Mouse (Mus musculus): ENCODE results near the gene Asprv1. TPM values are rescaled to one million over a fixed set of nuclear protein-coding genes. Genes with fewer than 3 reads are reported as not detected.

Gene Asprv1
- polyA plus RNA-seq, 1 experiment = 0.64 TPM

DNA sequence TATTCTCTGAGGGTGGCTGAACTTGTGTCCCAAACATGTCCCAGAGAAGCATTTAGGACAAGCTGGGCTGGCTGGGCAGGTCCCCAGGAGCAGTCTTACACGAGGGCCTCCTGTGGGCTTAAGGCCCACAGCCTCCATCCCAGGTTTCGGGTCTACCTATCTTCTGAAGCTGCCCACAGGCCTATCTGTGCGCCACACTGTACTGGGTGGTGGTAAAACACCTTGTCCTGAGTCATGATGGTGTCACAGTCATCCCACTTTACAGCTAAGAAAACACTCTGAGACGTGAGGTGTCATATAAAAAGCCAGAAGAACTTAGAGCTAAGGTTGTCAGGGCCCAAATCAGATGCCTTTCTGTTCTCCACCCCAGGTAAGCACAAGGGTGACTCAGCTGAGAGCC, 21.7 kb upstream of the Asprv1 start:
- Histone ChIP-seq H3K27me3 (ENCODE audit: control insufficient read depth, insufficient read depth, low read length, poor library complexity, severe bottlenecking) (no peaks in the 10 kb centered on the region), H3K4me3 (ENCODE audit: low read depth, low read length) (no peak overlapping the region), H3K4me1 (ENCODE audit: control insufficient read depth, insufficient read depth, low read length) (no peaks in the 10 kb centered on the region), H3K9me3 (replicated peaks; ENCODE audit: control insufficient read depth, insufficient read depth, low read length, poor library complexity, severe bottlenecking) (no peaks in the 10 kb centered on the region), H3K36me3 (ENCODE audit: control insufficient read depth, insufficient read depth, low read length, poor library complexity, severe bottlenecking) (no peaks in the 10 kb centered on the region), H3K27ac (ENCODE audit: insufficient read depth, low read length) (no peak overlapping the region), H3K9ac (ENCODE audit: low read depth, poor library complexity, severe bottlenecking) (no peak overlapping the region)
- TF ChIP-seq CTCF (IDR thresholded peaks at IDR 0.05; ENCODE audit: low read depth, low read length) (no peak), EP300 (IDR thresholded peaks at IDR 0.05; ENCODE audit: insufficient read depth, low read depth, low read length) (no peak), POLR2A (IDR thresholded peaks at IDR 0.05; ENCODE audit: insufficient read depth, low read length) (no peak)

DNA sequence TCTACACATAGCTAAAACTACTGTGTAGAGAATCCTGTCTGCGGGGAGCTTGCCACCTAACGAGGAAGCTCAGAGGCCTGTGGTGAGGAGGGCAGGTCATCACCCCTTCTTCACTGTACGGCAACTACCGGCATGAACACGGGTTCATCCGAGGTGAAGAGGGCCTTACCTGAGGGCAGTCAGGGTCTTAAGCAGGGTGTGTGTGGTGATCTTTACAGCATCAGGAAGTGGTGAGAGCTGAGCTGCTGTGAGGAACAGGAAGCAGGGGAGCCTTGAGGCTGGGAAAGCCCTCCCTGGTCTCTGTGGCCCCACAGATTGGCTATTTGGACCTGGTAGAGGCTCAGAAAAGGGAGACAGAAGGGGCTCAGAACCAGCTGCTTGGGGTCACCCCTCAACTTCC, 20.5 kb upstream of the Asprv1 start:
- TF ChIP-seq POLR2A (IDR thresholded peaks at IDR 0.05; ENCODE audit: insufficient read depth, low read length) (no peak), CTCF (IDR thresholded peaks at IDR 0.05; ENCODE audit: low read depth, low read length) (no peak), EP300 (IDR thresholded peaks at IDR 0.05; ENCODE audit: insufficient read depth, low read depth, low read length) (no peak)
- H3K4me3 ChIP-seq (ENCODE audit: low read depth, low read length) = no peak overlapping the region
- H3K27me3 ChIP-seq (ENCODE audit: control insufficient read depth, insufficient read depth, low read length, poor library complexity, severe bottlenecking) = no peaks in the 10 kb centered on the region
- no peak overlapping the region for H3K9ac ChIP-seq (ENCODE audit: low read depth, poor library complexity, severe bottlenecking)
- no peaks in the 10 kb centered on the region for H3K4me1 ChIP-seq (ENCODE audit: control insufficient read depth, insufficient read depth, low read length)
- no peak overlapping the region for H3K27ac ChIP-seq (ENCODE audit: insufficient read depth, low read length)
- no peaks in the 10 kb centered on the region for H3K9me3 ChIP-seq (replicated peaks; ENCODE audit: control insufficient read depth, insufficient read depth, low read length, poor library complexity, severe bottlenecking)
- H3K36me3 ChIP-seq (ENCODE audit: control insufficient read depth, insufficient read depth, low read length, poor library complexity, severe bottlenecking) = no peaks in the 10 kb centered on the region

DNA sequence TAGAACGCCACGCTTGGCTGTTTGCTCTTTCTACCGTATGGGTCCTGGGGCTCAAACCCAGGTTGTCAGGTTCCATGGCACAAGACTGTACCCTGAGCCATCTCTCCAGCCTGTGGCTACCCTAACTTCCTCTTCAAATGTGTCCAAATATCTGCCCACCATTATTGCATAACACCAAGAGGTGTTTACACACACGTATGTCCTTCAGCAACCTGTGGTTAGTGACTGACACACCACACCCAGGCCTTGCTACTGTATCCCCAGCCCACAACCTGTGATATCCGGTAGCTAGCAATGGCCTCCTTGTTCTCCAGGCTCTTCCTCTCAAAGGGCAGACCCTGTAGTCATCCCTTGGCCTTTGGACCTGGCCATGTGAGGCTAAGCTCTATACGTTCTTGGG, 18.7 kb upstream of the Asprv1 start:
- no peak overlapping the region for H3K9ac ChIP-seq (ENCODE audit: low read depth, poor library complexity, severe bottlenecking)
- no peaks in the 10 kb centered on the region for H3K36me3 ChIP-seq (ENCODE audit: control insufficient read depth, insufficient read depth, low read length, poor library complexity, severe bottlenecking)
- no peaks in the 10 kb centered on the region for H3K9me3 ChIP-seq (replicated peaks; ENCODE audit: control insufficient read depth, insufficient read depth, low read length, poor library complexity, severe bottlenecking)
- no peak for TF ChIP-seq POLR2A (IDR thresholded peaks at IDR 0.05; ENCODE audit: insufficient read depth, low read length)
- no peak for TF ChIP-seq EP300 (IDR thresholded peaks at IDR 0.05; ENCODE audit: insufficient read depth, low read depth, low read length)
- TF ChIP-seq CTCF (IDR thresholded peaks at IDR 0.05; ENCODE audit: low read depth, low read length) = no peak
- H3K27ac ChIP-seq (ENCODE audit: insufficient read depth, low read length) = no peak overlapping the region
- H3K4me1 ChIP-seq (ENCODE audit: control insufficient read depth, insufficient read depth, low read length) = no peaks in the 10 kb centered on the region
- H3K4me3 ChIP-seq (ENCODE audit: low read depth, low read length) = no peak overlapping the region
- H3K27me3 ChIP-seq (ENCODE audit: control insufficient read depth, insufficient read depth, low read length, poor library complexity, severe bottlenecking) = no peaks in the 10 kb centered on the region

DNA sequence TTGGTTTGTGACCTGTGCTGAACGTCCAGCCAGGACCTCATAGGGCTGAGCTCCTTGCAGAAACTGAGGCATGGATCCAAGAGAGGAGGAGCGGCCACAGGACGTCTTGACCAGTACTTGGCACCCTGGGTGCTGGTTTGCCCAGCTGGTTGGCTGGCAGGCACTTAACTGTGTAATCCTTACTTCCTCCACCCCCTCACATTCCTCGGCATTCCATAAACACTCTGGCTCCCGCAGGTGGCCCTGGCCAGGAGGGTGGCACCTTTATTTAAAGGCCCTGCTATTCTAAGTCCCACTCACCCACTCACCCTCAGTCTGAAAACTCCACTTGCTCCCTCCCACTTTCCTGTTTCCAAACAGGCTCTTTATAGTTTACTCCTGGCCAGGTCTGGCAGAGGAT, 17.2 kb upstream of the Asprv1 start:
- H3K36me3 ChIP-seq (ENCODE audit: control insufficient read depth, insufficient read depth, low read length, poor library complexity, severe bottlenecking) = no peaks in the 10 kb centered on the region
- no peak overlapping the region for H3K27ac ChIP-seq (ENCODE audit: insufficient read depth, low read length)
- no peaks in the 10 kb centered on the region for H3K9me3 ChIP-seq (replicated peaks; ENCODE audit: control insufficient read depth, insufficient read depth, low read length, poor library complexity, severe bottlenecking)
- no peaks in the 10 kb centered on the region for H3K4me1 ChIP-seq (ENCODE audit: control insufficient read depth, insufficient read depth, low read length)
- TF ChIP-seq POLR2A (IDR thresholded peaks at IDR 0.05; ENCODE audit: insufficient read depth, low read length) (no peak), CTCF (IDR thresholded peaks at IDR 0.05; ENCODE audit: low read depth, low read length) (no peak), EP300 (IDR thresholded peaks at IDR 0.05; ENCODE audit: insufficient read depth, low read depth, low read length) (no peak)
- H3K9ac ChIP-seq (ENCODE audit: low read depth, poor library complexity, severe bottlenecking) = no peak overlapping the region
- no peak overlapping the region for H3K4me3 ChIP-seq (ENCODE audit: low read depth, low read length)
- no peaks in the 10 kb centered on the region for H3K27me3 ChIP-seq (ENCODE audit: control insufficient read depth, insufficient read depth, low read length, poor library complexity, severe bottlenecking)

DNA sequence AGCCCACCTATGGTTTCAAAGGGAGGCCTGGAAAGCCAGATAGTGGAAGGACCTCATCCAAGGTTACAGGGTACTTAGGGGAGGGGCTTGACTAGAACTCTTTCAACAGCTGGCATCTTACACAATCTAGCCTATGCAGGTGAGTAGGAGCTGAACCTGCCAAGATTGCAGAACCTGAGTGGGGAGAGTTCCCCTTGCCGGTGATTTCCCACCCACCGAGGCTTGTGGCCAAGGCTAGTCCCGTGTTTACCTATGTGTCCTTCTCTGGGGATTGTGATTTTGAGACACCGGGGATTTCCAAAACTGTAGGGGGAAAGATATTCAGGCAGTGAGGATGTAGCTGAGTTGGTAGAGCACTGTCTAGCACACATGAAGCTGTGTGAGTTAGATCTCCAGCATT, 12.7 kb upstream of the Asprv1 start:
- Histone ChIP-seq H3K4me3 (ENCODE audit: low read depth, low read length) (no peak overlapping the region), H3K4me1 (ENCODE audit: control insufficient read depth, insufficient read depth, low read length) (no peaks in the 10 kb centered on the region), H3K36me3 (ENCODE audit: control insufficient read depth, insufficient read depth, low read length, poor library complexity, severe bottlenecking) (no peaks in the 10 kb centered on the region), H3K9me3 (replicated peaks; ENCODE audit: control insufficient read depth, insufficient read depth, low read length, poor library complexity, severe bottlenecking) (no peaks in the 10 kb centered on the region), H3K27ac (ENCODE audit: insufficient read depth, low read length) (no peak overlapping the region), H3K27me3 (ENCODE audit: control insufficient read depth, insufficient read depth, low read length, poor library complexity, severe bottlenecking) (no peaks in the 10 kb centered on the region), H3K9ac (ENCODE audit: low read depth, poor library complexity, severe bottlenecking) (no peak overlapping the region)
- no peak for TF ChIP-seq CTCF (IDR thresholded peaks at IDR 0.05; ENCODE audit: low read depth, low read length)
- TF ChIP-seq POLR2A (IDR thresholded peaks at IDR 0.05; ENCODE audit: insufficient read depth, low read length) = no peak

DNA sequence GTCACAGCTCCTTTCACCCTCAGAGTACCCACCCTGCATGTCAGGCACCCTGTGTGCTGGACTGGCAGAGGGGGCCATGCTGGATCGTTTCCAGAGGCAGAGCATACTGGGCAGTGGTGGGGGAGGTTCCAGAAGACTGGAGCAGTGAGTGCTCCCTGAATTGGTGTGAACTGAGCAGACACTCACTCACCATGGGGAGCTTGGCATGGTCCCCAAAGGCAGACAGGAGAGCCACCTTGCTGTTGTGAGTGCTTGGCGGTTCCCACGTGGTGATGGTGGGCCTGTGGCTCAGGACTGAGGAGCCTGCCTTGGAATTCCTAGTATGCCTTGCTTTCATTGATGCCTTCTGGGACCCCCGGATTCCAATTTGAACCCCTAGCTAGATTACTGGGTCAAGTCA, 4.8 kb upstream of the Asprv1 start:
- TF ChIP-seq CTCF (IDR thresholded peaks at IDR 0.05; ENCODE audit: low read depth, low read length) (no peak), POLR2A (IDR thresholded peaks at IDR 0.05; ENCODE audit: insufficient read depth, low read length) (no peak), EP300 (IDR thresholded peaks at IDR 0.05; ENCODE audit: insufficient read depth, low read depth, low read length) (no peak)
- H3K36me3 ChIP-seq (ENCODE audit: control insufficient read depth, insufficient read depth, low read length, poor library complexity, severe bottlenecking) = no peaks in the 10 kb centered on the region
- H3K4me1 ChIP-seq (ENCODE audit: control insufficient read depth, insufficient read depth, low read length) = no peaks in the 10 kb centered on the region
- H3K27me3 ChIP-seq (ENCODE audit: control insufficient read depth, insufficient read depth, low read length, poor library complexity, severe bottlenecking) = no peaks in the 10 kb centered on the region
- no peak overlapping the region for H3K27ac ChIP-seq (ENCODE audit: insufficient read depth, low read length)
- no peaks in the 10 kb centered on the region for H3K9me3 ChIP-seq (replicated peaks; ENCODE audit: control insufficient read depth, insufficient read depth, low read length, poor library complexity, severe bottlenecking)
- H3K9ac ChIP-seq (ENCODE audit: low read depth, poor library complexity, severe bottlenecking) = no peak overlapping the region
- H3K4me3 ChIP-seq (ENCODE audit: low read depth, low read length) = no peak overlapping the region
